Mouse (Mus musculus) olfactory bulb, adult 2 months (tissue): ENCODE measurements around the gene Wdr6. TPM values are rescaled to one million over a fixed set of nuclear protein-coding genes. Genes with fewer than 3 reads are reported as not detected.

Source experiments
- H3K27ac ChIP-seq: fragments of 200-500 bp; 2 replicates; pipeline ENCODE4 v1.5.1; 2012; ENCODE audit warnings: low read depth, low read length; ENCODE audit not compliant: insufficient read depth
- H3K4me1 ChIP-seq: fragments of 200-500 bp; 2 replicates; pipeline ENCODE4 v1.6.1; 2012; ENCODE audit warnings: low read length; ENCODE audit not compliant: control insufficient read depth, insufficient read depth
- H3K4me3 ChIP-seq: fragments of 200-500 bp; 2 replicates; pipeline ENCODE4 v1.5.1; 2012; ENCODE audit warnings: mild to moderate bottlenecking, low read depth, low read length, moderate library complexity; ENCODE audit not compliant: insufficient read depth
- CTCF ChIP-seq: fragments of 200-500 bp; IDR thresholded peaks from 2 replicates; pipeline ENCODE4 v1.5.1; 2012; ENCODE audit warnings: low read depth, mild to moderate bottlenecking, low read length, moderate library complexity; ENCODE audit not compliant: insufficient read depth
- POLR2A ChIP-seq: fragments of 200-500 bp; IDR thresholded peaks from 2 replicates; pipeline ENCODE4 v1.6.1; 2012; ENCODE audit warnings: mild to moderate bottlenecking, low read depth, low read length, moderate library complexity; ENCODE audit not compliant: insufficient read depth
- WGBS: fragments of 180-500 bp; shearing (Covaris S2); methylation state at CpG from one replicate; pipeline ENCODE4 v1.1.7; 2018; 5-methylcytosine and 5-hydroxymethylcytosine counted together
- polyA plus RNA-seq: library from polyadenylated mRNA; stranded (reverse); fragments of >200 nt; gene quantifications from 2 replicates; pipeline ENCODE4 v1.2.4, GENCODE M21; 2012; ENCODE audit warnings: low replicate concordance; ENCODE audit not compliant: missing spikeins, insufficient read depth, insufficient read length

Wdr6 gene
- polyA plus RNA-seq, 1 experiment: 73.0 TPM

- 23% methylated on average over 6 of the region's 6 CpGs for WGBS
- H3K27ac ChIP-seq: no peak overlapping the region
- TF ChIP-seq CTCF (no peak), POLR2A (no peak)
- H3K4me1 ChIP-seq: peaks cover 59% of the 10 kb centered on the region
- H3K4me3 ChIP-seq: peak overlapping the region; percentile 10
These were observed 1.5 kb downstream of the Wdr6 start for GRCm38 (mm10) chr9:108577025-108577424.

DNA sequence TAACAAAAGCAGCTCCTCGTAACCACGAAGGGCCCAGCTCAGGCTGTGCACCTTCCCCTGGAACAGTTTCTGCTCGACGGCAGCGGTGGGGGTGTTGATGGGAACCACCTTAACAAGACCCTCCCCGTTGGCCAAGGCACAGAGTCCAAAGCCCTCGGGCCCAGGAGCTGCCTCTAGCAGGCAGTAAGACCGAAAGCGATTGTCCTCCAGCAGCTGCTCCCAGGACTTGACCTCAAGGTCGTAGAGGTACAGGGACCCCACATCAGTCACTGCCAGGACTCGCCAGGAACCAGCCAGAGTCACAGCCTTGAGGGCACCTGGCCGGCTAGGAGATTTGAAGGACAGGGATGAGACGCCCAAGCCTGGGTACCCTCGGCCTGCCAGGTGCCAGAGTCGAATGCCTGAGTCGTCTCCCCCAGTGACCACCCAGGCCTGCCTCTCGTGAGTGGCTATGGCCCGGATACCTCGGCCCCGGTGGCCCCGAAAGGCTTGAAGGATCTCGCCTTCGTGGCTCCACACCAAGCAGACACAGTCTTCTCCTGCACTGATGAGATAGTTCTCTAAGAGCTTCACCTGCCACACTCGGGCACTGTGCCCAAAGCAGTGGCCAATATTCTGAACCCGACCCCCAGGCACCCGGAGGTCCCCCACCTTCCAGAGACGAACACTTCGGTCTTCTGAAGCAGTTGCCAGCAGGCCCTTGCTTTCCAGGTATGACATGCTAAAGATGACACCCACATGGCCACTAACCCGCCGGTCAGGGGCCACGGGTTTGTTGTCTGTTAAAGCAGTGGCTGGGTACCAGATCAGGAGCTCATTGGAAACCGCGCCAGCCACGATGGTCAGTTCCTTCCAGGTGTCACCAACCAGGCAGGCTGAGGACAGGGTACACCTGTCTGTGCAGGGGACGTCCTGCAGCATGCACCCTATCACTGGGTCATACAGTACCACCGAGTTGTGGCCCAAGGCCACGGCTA, 2.9 kb downstream of the Wdr6 start:
- 84% methylated on average over 37 of the region's 37 CpGs for WGBS
- TF ChIP-seq POLR2A (no peak), CTCF (no peak)
- Histone ChIP-seq H3K27ac (no peak overlapping the region), H3K4me1 (peaks cover 62% of the 10 kb centered on the region), H3K4me3 (no peak overlapping the region)

- 52% methylated on average over 12 of the region's 12 CpGs for WGBS
- no peak overlapping the region for H3K27ac ChIP-seq
- TF ChIP-seq POLR2A (no peak), CTCF (no peak)
- no peak overlapping the region for H3K4me3 ChIP-seq
- peaks cover 68% of the 10 kb centered on the region for H3K4me1 ChIP-seq
These were observed 3.6 kb downstream of the Wdr6 start for GRCm38 (mm10) chr9:108574921-108575320.

DNA sequence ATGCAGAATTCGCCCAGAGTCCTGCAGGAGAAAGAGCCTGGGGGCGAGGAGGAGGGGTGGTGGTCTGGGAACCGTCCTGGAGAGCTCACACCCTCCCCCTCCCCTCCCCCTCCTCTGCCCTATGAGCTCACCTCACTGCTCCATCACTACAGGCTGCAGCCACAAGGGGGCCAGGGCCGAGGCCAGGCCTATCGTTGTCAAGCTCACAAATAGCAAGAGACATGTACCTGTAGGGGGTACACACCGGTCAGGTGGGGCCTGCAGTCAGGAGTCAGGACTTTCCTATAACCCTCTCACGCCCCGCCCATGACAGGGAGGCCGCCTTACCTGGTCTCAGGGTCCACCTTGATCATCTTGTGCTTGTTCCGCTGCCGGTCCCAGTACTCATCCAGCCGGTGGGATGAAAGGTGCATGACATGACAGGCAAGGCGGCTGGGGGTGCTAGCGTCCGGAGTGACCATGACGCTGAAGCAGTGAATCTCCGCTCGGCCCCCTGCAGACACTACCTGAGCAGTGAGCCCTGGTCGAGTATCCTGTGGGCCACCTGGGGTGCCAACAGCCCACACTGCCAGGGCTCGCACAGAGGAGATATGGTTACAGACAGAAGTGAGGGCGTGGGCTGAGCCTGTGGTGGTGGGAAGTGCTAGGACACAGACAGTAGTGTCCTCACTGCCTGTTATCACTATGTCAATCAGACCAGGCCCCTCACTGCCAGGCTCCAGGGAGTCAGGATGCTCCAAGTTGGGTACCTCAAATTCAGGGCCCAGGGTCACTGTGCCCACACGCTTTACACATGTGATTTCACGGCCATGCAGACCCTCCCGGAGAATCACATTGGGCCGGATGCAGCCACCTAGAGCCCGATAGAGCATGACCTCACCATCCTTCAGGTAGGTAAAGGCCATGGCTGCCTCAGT, 4.5 kb downstream of the Wdr6 start:
- WGBS: 51% methylated on average over 26 of the region's 26 CpGs
- Histone ChIP-seq H3K4me1 (peaks cover 59% of the 10 kb centered on the region), H3K4me3 (no peak overlapping the region), H3K27ac (no peak overlapping the region)
- TF ChIP-seq POLR2A: no peak
- TF ChIP-seq CTCF: no peak

- H3K27ac ChIP-seq: no peak overlapping the region
- peaks cover 64% of the 10 kb centered on the region for H3K4me1 ChIP-seq
- TF ChIP-seq POLR2A: no peak
- no peak for TF ChIP-seq CTCF
- no peak overlapping the region for H3K4me3 ChIP-seq
- 75% methylated on average over 10 of the region's 10 CpGs for WGBS
These were observed 6.2 kb downstream of the Wdr6 start for GRCm38 (mm10) chr9:108572321-108572720.

DNA sequence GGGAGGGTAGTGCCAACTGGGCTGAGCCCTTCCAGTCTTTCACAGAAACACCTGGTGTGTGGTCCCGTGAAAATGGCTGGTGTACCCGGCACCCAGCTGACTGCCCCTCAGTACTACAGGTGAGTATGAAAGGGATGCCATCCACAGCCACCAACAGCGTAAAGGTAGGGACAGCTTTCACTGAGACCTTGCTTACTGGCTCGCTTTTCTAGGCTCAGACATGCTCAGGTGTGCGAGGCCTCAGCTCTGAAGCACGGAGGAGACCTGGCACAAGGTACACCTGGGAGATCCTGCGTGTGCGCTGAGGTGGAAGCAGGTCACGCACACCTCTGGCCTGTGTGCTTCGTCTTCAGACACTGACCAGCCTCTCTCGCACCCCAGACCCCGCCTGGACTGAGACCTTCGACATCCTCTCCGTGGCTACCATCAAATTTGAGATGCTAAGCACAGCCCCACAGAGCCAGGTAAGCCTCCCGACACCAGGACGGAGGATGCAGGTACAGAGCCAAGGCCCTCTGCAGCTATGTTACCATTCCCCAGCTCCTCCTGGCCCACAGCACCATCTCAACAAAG, 7.1 kb downstream of the Wdr6 start:
- no peak overlapping the region for H3K27ac ChIP-seq
- H3K4me1 ChIP-seq: peaks cover 57% of the 10 kb centered on the region
- no peak for TF ChIP-seq POLR2A
- no peak for TF ChIP-seq CTCF
- 93% methylated on average over 16 of the region's 16 CpGs for WGBS
- H3K4me3 ChIP-seq: no peak overlapping the region

GRCm38 (mm10) chr9:108570207-108570896, 8.2 kb downstream of the Wdr6 start:
- Histone ChIP-seq H3K4me3 (peak overlapping the region; percentile 59), H3K4me1 (peaks cover 50% of the 10 kb centered on the region), H3K27ac (peak overlapping the region; percentile 7)
- WGBS: 1% methylated on average over 40 of the region's 40 CpGs
- TF ChIP-seq CTCF (peak; percentile 26; the same call in 1 of the 2 replicates), POLR2A (no peak)

- peak within 1 kb of the TSS; percentile 59 for H3K4me3 ChIP-seq
- peak within 1 kb of the TSS; percentile 7 for H3K27ac ChIP-seq
- peaks cover 43% of the 10 kb centered on the region for H3K4me1 ChIP-seq
- TF ChIP-seq CTCF (no peak; the same call in 1 of the 2 replicates), POLR2A (0 out of 2 replicates have a peak, but pooled peaks have one; percentile 58)
- WGBS: 2% methylated on average over 42 of the region's 42 CpGs
These were observed 8.9 kb downstream of the Wdr6 start, which contains the start of gene Dalrd3 for GRCm38 (mm10) chr9:108569381-108570206. Dalrd3 (plus strand) TSS chr9:108569886.
